17 mouse cellular contexts compared by ENCODE assay signal in genomic region chr17:70826227-70826626, GRCm38 (mm10). TPM values are rescaled to one million over a fixed set of nuclear protein-coding genes. Genes with fewer than 3 reads are reported as not detected.
DNase-seq lines count a peak whose midpoint lies in the region; ATAC-seq and TF ChIP-seq lines count a peak whose summit lies in the region.
"Had no signal": no experiment of that assay in that cellular context is flagged by ENCODE, and none has a peak within 500 bp of the region (broad histone marks: within the 10 kb centered on the region; RNA-seq: fewer than 3 reads in every experiment).

No protein-coding gene starts in this region.

- 57% methylated on average over 12 of the region's 12 CpGs for WGBS in olfactory bulb, adult 2 months
- WGBS in limb, embryonic 10.5 days, result 86% methylated on average over 12 of the region's 12 CpGs
- 83% methylated on average over 12 of the region's 12 CpGs for WGBS in intestine, postnatal 0 days

- TF ChIP-seq POLR2A in olfactory bulb, adult 2 months (IDR thresholded peaks at IDR 0.05; ENCODE audit: insufficient read depth, low read depth, low read length), result no peak

- peaks cover 7% of the 10 kb centered on the region; the same call in 1 of the 2 replicates for H3K27me3 ChIP-seq in limb, embryonic 10.5 days (ENCODE audit: low read depth, poor library complexity, severe bottlenecking)
- no peaks in the 10 kb centered on the region for H3K27me3 ChIP-seq in intestine, postnatal 0 days (replicated peaks; ENCODE audit: control insufficient read depth, insufficient read depth, low read length)
- H3K27me3 ChIP-seq: kidney, embryonic 15.5 days; neural tube, embryonic 13.5 days had no signal

- H3K36me3 ChIP-seq in limb, embryonic 10.5 days, result no peaks in the 10 kb centered on the region
- no peaks in the 10 kb centered on the region for H3K36me3 ChIP-seq in intestine, postnatal 0 days (ENCODE audit: control insufficient read depth, insufficient read depth)
- H3K36me3 ChIP-seq: heart, embryonic 12.5 days; kidney, embryonic 15.5 days; liver, embryonic 12.5 days; neural tube, embryonic 13.5 days had no signal

- H3K4me3 ChIP-seq in olfactory bulb, adult 2 months (ENCODE audit: insufficient read depth, low read depth, low read length), result peak overlapping the region; percentile 12
- no peak overlapping the region for H3K4me3 ChIP-seq in limb, embryonic 10.5 days
- H3K4me3 ChIP-seq in intestine, postnatal 0 days (ENCODE audit: low read depth, low read length), result no peak overlapping the region
- H3K4me3 ChIP-seq: heart, embryonic 12.5 days; kidney, embryonic 15.5 days; liver, embryonic 12.5 days; neural tube, embryonic 13.5 days had no signal

- H3K4me1 ChIP-seq in olfactory bulb, adult 2 months (ENCODE audit: control insufficient read depth, insufficient read depth, low read length), result peaks cover 2% of the 10 kb centered on the region; the same call in 1 of the 2 replicates
- no peaks in the 10 kb centered on the region for H3K4me1 ChIP-seq in limb, embryonic 10.5 days
- H3K4me1 ChIP-seq in intestine, postnatal 0 days (replicated peaks; ENCODE audit: control insufficient read depth, insufficient read depth, low read length), result 0 out of 2 replicates have a peak, but pooled peaks cover 3% of the 10 kb centered on the region
- H3K4me1 ChIP-seq: heart, embryonic 12.5 days; kidney, embryonic 15.5 days; liver, embryonic 12.5 days; neural tube, embryonic 13.5 days had no signal

- peak; percentile 90 for ATAC-seq in frontal cortex, adult (ENCODE audit: low TSS enrichment)
- no peak for ATAC-seq in intestine, postnatal 0 days
- ATAC-seq: liver, embryonic 12.5 days; midbrain, embryonic 16.5 days had no signal

- no peaks in the 10 kb centered on the region for H3K9me3 ChIP-seq in limb, embryonic 10.5 days (replicated peaks)
- H3K9me3 ChIP-seq in intestine, postnatal 0 days (ENCODE audit: control insufficient read depth), result no peaks in the 10 kb centered on the region
- H3K9me3 ChIP-seq: heart, embryonic 12.5 days; kidney, embryonic 15.5 days; liver, embryonic 12.5 days; neural tube, embryonic 13.5 days had no signal

- DNase-seq in ES-CJ7 (ENCODE audit: low read depth, low spot score), result peak; percentile 90
- peak; percentile 65 for DNase-seq in layer of hippocampus, postnatal 10 days (ENCODE audit: low spot score in 2 of 2)
- DNase-seq in thymus, postnatal 36 days, result no peak
- DNase-seq in limb, embryonic 10.5 days (ENCODE audit: low spot score), result no peak
- no peak for DNase-seq in embryo, embryonic 9.5 days (ENCODE audit: extremely low spot score)
- DNase-seq: cerebellum, postnatal 14 days; lung, postnatal 14 days had no signal

- H3K4me2 ChIP-seq in intestine, postnatal 0 days (replicated peaks; ENCODE audit: low read depth), result no peak overlapping the region
- H3K4me2 ChIP-seq: heart, embryonic 12.5 days; hindbrain, embryonic 14.5 days; kidney, embryonic 15.5 days; liver, embryonic 12.5 days; neural tube, embryonic 13.5 days had no signal

- TF ChIP-seq CTCF in olfactory bulb, adult 2 months (IDR thresholded peaks at IDR 0.05; ENCODE audit: insufficient read depth, low read depth, low read length), result no peak
- no peak for TF ChIP-seq CTCF in intestine, postnatal 0 days (IDR thresholded peaks at IDR 0.05; ENCODE audit: low read depth)

- H3K9ac ChIP-seq in intestine, postnatal 0 days (ENCODE audit: low read depth, low read length), result no peak overlapping the region
- H3K9ac ChIP-seq: heart, embryonic 12.5 days; hindbrain, embryonic 14.5 days; kidney, embryonic 15.5 days; liver, embryonic 12.5 days; neural tube, embryonic 13.5 days had no signal

- 0 out of 2 replicates have a peak overlapping the region, but pooled peaks have one; percentile 21 for H3K27ac ChIP-seq in olfactory bulb, adult 2 months (ENCODE audit: insufficient read depth, low read depth, low read length)
- H3K27ac ChIP-seq in limb, embryonic 10.5 days, result no peak overlapping the region
- H3K27ac ChIP-seq in intestine, postnatal 0 days (ENCODE audit: low read depth, low read length), result no peak overlapping the region
- H3K27ac ChIP-seq: hindbrain, embryonic 14.5 days; kidney, embryonic 15.5 days; liver, embryonic 12.5 days; neural tube, embryonic 13.5 days; stomach, postnatal 0 days had no signal

RNA-seq across cellular contexts. Expression of gene Tgif1, which starts 27.1 kb away (rescaled TPM):
- total RNA-seq in layer of hippocampus, postnatal 10 days (2021), result 1 to 10 TPM; 2.6 to 3.9 TPM
- polyA plus RNA-seq in olfactory bulb, adult 2 months (2012; ENCODE audit: insufficient read depth, insufficient read length, low replicate concordance, missing spikeins), result not detected in 2 replicates
- 105 and 132 TPM in 2 replicates for polyA plus RNA-seq in limb, embryonic 10.5 days (2016; fragmentation: Nextera tagmentation; extraction: Ambion mirVana)
- polyA plus RNA-seq in intestine, postnatal 0 days (2015; fragmentation: Nextera tagmentation; extraction: Ambion mirVana), result 20.0 and 24.5 TPM in 2 replicates

Comparison
In these comparisons a context has a peak if more than half of its experiments do, and no peak if none do; other contexts are left out.
1. DNase-seq: peak in ES-CJ7 (single experiment) and layer of hippocampus, postnatal 10 days (2 of 2); none in thymus, postnatal 36 days (0 of 2), limb, embryonic 10.5 days (single experiment) and embryo, embryonic 9.5 days (single experiment).
2. RNA of gene Tgif1, which starts 27.1 kb away (polyA plus RNA-seq): 105 to 132 TPM in limb, embryonic 10.5 days and 20.0 to 24.5 TPM in intestine, postnatal 0 days; not detected in olfactory bulb, adult 2 months; every median in the first group is over 10 times any median in the second.